Mouse (Mus musculus): Measurements from ENCODE around the gene Cryab. TPM values are rescaled to one million over a fixed set of nuclear protein-coding genes. Genes with fewer than 3 reads are reported as not detected.

The Cryab gene
- total and polyA plus RNA-seq, 3 experiments, result not detected

DNA sequence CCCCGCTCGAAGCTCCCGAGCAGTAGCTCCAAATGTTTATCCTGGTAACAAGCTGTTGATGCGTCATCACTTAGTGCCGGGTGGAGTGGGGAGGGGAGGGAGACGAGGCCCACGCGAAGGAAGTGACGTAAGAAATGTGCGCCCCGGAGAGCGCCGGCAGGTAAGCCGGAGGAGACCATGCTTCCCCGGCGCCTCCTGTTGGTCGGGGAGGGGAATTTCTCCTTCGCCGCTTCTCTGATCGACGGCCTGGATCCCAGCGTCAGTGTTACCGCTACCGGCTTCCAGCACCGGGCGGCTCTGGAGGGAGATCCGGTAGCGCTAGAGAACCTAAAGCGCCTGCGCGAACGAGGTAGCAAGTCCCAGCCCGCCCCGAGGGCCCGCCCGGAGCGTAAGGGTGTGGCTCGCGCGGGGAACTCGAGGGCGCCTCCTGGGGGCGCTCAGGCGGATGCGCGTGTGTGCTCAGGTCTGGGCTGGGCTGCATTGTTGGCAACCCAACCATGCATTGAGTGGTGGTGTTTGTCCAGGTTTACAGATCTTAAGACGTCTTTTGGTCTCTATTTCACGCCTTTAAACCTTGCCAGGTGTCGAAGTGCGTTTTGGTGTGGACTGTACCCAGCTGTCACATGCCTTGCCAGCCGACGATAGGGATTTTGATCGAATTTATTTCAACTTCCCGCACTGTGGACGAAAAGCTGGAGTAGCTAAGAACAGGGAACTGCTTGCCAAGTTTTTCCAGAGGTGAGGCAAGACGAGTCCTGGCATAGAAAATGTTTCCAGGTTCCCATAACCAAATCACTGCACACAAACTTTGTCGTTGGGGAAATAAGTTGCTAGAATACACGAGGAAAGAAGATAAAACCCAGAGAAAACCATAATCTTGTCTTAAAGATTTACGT is 17.2 kb downstream of the Cryab start, which contains the start of gene Fdxacb1 (continued):
- TF ChIP-seq ELF1 (IDR thresholded peaks at IDR 0.05; ENCODE audit: low read depth, low read length) (peak; percentile 76), POLR2A (IDR thresholded peaks at IDR 0.05; ENCODE audit: control insufficient read depth in 1 of 2, insufficient read depth in 1 of 2, low read depth in 1 of 2, low read length in 2 of 2, poor library complexity in 1 of 2) (peak; percentile 28 to 82; a peak in 2 of 4 replicates), GABPA (IDR thresholded peaks at IDR 0.05; ENCODE audit: low read depth, low read length) (no peak), MYB (IDR thresholded peaks at IDR 0.05; ENCODE audit: low read depth, low read length) (0 out of 2 replicates have a peak, but pooled peaks have one; percentile 34), MXI1 (IDR thresholded peaks at IDR 0.05; ENCODE audit: low read depth, low read length) (peak; percentile 93), POLR2AphosphoS5 (IDR thresholded peaks at IDR 0.05; ENCODE audit: borderline replicate concordance, low read depth, low read length) (no peak), HCFC1 (IDR thresholded peaks at IDR 0.05; ENCODE audit: low read depth, low read length) (peak; percentile 93), RAD21 (IDR thresholded peaks at IDR 0.05; ENCODE audit: low read depth, low read length) (no peak; the same call in 1 of the 2 replicates), EP300 (IDR thresholded peaks at IDR 0.05; ENCODE audit: low read depth in 1 of 2, low read length in 2 of 2) (peak in 1 of 2 experiments; percentile 25; a peak in 1 of 4 replicates), ZKSCAN1 (IDR thresholded peaks at IDR 0.05; ENCODE audit: low read depth, low read length) (no peak), NRF1 (IDR thresholded peaks at IDR 0.05; ENCODE audit: insufficient read depth, low read depth, low read length, poor library complexity, severe bottlenecking) (peak; percentile 62; the same call in 1 of the 2 replicates), KAT2A (conservative IDR thresholded peaks at IDR 0.05; ENCODE audit: low read depth, low read length) (peak; percentile 68), ZNF384 (IDR thresholded peaks at IDR 0.05; ENCODE audit: low read depth, low read length) (no peak), TCF12 (IDR thresholded peaks at IDR 0.05; ENCODE audit: low read depth, low read length) (peak; percentile 18; the same call in 1 of the 2 replicates), ZC3H11A (IDR thresholded peaks at IDR 0.05; ENCODE audit: low read depth, low read length) (peak; percentile 38), TAL1 (IDR thresholded peaks at IDR 0.05; ENCODE audit: low read length) (no peak), MEF2A (IDR thresholded peaks at IDR 0.05; ENCODE audit: extremely low read depth, insufficient replicate concordance, low read depth, low read length, poor library complexity, severe bottlenecking) (no peak), MAX (IDR thresholded peaks at IDR 0.05; ENCODE audit: low read length) (peak; percentile 78), SMC3 (IDR thresholded peaks at IDR 0.05; ENCODE audit: low read depth, low read length) (peak; percentile 44), TBP (IDR thresholded peaks at IDR 0.05; ENCODE audit: low read depth, low read length) (peak; percentile 66), JUND (IDR thresholded peaks at IDR 0.05; ENCODE audit: low read depth, low read length) (no peak), POLR2AphosphoS2 (IDR thresholded peaks at IDR 0.05; ENCODE audit: low read length) (peak; percentile 56; the same call in 1 of the 2 replicates)

DNA sequence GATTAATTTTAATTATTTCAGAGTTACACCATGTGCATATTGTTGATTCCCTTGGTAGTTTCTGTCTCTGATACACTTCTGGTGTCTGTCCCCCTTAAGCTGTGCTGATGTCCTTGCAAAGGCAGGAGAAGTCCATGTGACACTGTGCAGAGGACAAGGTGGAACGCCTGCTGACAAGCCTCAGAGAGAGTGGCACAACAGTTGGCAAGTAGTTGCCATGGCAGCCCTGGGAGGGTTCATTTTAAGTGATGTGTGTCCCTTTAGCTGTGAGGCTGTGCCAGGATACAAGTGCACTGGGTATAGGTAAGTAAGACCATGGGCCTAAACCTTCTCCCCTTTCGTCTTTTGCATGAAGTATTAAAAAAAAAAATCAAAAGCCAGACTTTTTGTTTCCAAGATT is 18.9 kb downstream of the Cryab start:
- DNase-seq (ENCODE audit: low read depth, low spot score), result no peak
- Histone ChIP-seq H3K27me3 (ENCODE audit: control insufficient read depth in 1 of 2, insufficient read depth in 2 of 2, low read length in 2 of 2) (no peaks in the 10 kb centered on the region), H3K36me3 (ENCODE audit: control insufficient read depth in 1 of 2, insufficient read depth in 2 of 2, low read length in 2 of 2) (peaks cover 0 to 18% of the 10 kb centered on the region in 2 experiments; a peak in 2 of 4 replicates), H3K9ac (ENCODE audit: control insufficient read depth, low read depth, low read length, poor library complexity, severe bottlenecking) (no peak overlapping the region), H3K27ac (ENCODE audit: control insufficient read depth, low read depth, low read length) (no peak overlapping the region), H3K4me3 (ENCODE audit: control insufficient read depth in 1 of 2, insufficient read depth in 1 of 2, low read depth in 2 of 2, low read length in 2 of 2) (no peak overlapping the region), H3K79me2 (ENCODE audit: control insufficient read depth, insufficient read depth, low read length, poor library complexity) (peaks cover 8% of the 10 kb centered on the region; the same call in 1 of the 2 replicates), H3K9me3 (replicated peaks; ENCODE audit: insufficient read depth, low read length) (no peaks in the 10 kb centered on the region), H3K4me1 (ENCODE audit: control insufficient read depth in 1 of 2, insufficient read depth in 2 of 2, low read length in 2 of 2) (peaks cover 0 to 9% of the 10 kb centered on the region in 2 experiments; a peak in 3 of 4 replicates)
- TF ChIP-seq MYC (IDR thresholded peaks at IDR 0.05; ENCODE audit: low read depth, low read length), result no peak
- TF ChIP-seq MXI1 (IDR thresholded peaks at IDR 0.05; ENCODE audit: low read depth, low read length), result no peak
- TF ChIP-seq POLR2A (IDR thresholded peaks at IDR 0.05; ENCODE audit: control insufficient read depth in 1 of 2, insufficient read depth in 1 of 2, low read depth in 1 of 2, low read length in 2 of 2, poor library complexity in 1 of 2), result no peak
- no peak for TF ChIP-seq CHD1 (IDR thresholded peaks at IDR 0.05; ENCODE audit: low read depth, low read length)
- TF ChIP-seq RCOR1 (IDR thresholded peaks at IDR 0.05; ENCODE audit: low read depth, low read length), result no peak
- TF ChIP-seq UBTF (IDR thresholded peaks at IDR 0.05; ENCODE audit: borderline replicate concordance, insufficient read depth, low read depth, low read length), result no peak
- no peak for TF ChIP-seq CTCF (IDR thresholded peaks at IDR 0.05 in 2 of 3, conservative IDR thresholded peaks at IDR 0.05 in 1 of 3; ENCODE audit: control insufficient read depth in 1 of 3, insufficient read depth in 1 of 3, low read depth in 2 of 3, low read length in 3 of 3, poor library complexity in 1 of 3, severe bottlenecking in 1 of 3)
